In the genomic region with DNA sequence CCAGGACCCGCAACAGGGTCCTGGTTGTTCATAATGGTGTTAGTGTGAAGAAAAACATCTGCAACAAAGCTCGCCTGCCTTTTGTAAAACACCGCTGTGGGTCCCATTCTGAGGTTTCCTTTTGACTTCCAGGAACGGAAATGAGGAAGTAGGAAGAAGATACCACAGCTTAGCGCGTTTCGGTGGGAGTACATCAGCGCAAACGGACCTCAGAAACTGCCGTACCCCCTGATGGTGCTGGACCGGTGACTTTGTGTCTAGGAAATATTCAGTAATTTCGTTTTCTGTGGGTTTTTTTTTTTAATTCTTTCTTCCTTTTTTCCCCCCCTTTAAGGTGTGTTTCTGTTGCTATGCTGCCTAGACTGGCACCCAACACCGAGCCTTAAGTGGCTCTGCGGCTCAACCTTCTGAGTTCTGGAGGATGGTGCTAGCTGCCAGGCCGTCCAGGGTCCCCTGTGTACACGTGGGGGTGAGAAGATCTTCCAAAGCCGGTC, we compare ENCODE assay signal across 13 mouse cellular contexts.
A peak's percentile ranks its signal among the peaks of the same experiment; 100 is the strongest.
DNase-seq lines count a peak whose midpoint lies in the region; ATAC-seq and TF ChIP-seq lines count a peak whose summit lies in the region.
"Had no signal": no experiment of that assay in that cellular context is flagged by ENCODE, and none has a peak within 500 bp of the region (broad histone marks: within the 10 kb centered on the region; RNA-seq: fewer than 3 reads in every experiment).

No protein-coding gene starts in this region.

- intact Hi-C loops in left cerebral cortex, postnatal 36 days (cut with DNase I) = no loop called here

- H3K9ac ChIP-seq in liver, embryonic 11.5 days (ENCODE audit: low read depth, low read length) = peak overlapping the region; percentile 49; the same call in 1 of the 2 replicates
- H3K9ac ChIP-seq: forebrain, embryonic 13.5 days had no signal

- H3K4me3 ChIP-seq in liver, embryonic 11.5 days (ENCODE audit: low read depth, low read length) = peak overlapping the region; percentile 39
- peak overlapping the region; percentile 48 for H3K4me3 ChIP-seq in E14TG2a.4 (replicated peaks; ENCODE audit: low read length)
- H3K4me3 ChIP-seq: forebrain, embryonic 13.5 days; myocyte had no signal

- H3K27ac ChIP-seq in liver, embryonic 11.5 days (ENCODE audit: low read depth, low read length) = no peak overlapping the region
- H3K27ac ChIP-seq: forebrain, embryonic 13.5 days had no signal

- peaks cover 3% of the 10 kb centered on the region; the same call in 1 of the 2 replicates for H3K4me1 ChIP-seq in liver, embryonic 11.5 days (replicated peaks; ENCODE audit: control insufficient read depth, insufficient read depth, low read length)
- peaks cover 26% of the 10 kb centered on the region for H3K4me1 ChIP-seq in E14TG2a.4 (replicated peaks; ENCODE audit: low read depth, low read length)
- H3K4me1 ChIP-seq: forebrain, embryonic 13.5 days had no signal

- H3K36me3 ChIP-seq in liver, embryonic 11.5 days (ENCODE audit: control insufficient read depth, insufficient read depth, low read length) = no peaks in the 10 kb centered on the region
- no peaks in the 10 kb centered on the region for H3K36me3 ChIP-seq in E14TG2a.4 (ENCODE audit: insufficient read depth, low read length)

- DNase-seq in liver, embryonic 11.5 days (ENCODE audit: low spot score) = no peak
- no peak for DNase-seq in liver
- no peak for DNase-seq in urinary bladder, postnatal 10 days (ENCODE audit: low spot score)
- no peak for DNase-seq in kidney, postnatal 36 days
- no peak for DNase-seq in left cerebral cortex, postnatal 36 days (ENCODE audit: low spot score in 2 of 2)
- DNase-seq: kidney, adult 8-10 months; right cerebral cortex, adult 18-20 months had no signal

- no peaks in the 10 kb centered on the region for H3K27me3 ChIP-seq in liver, embryonic 11.5 days (replicated peaks; ENCODE audit: control insufficient read depth, insufficient read depth, low read length)
- H3K27me3 ChIP-seq in E14TG2a.4 (ENCODE audit: insufficient read depth, low read length) = peaks cover 35% of the 10 kb centered on the region
- H3K27me3 ChIP-seq: forebrain, embryonic 13.5 days; Patski had no signal

- TF ChIP-seq CTCF in E14TG2a.4 (conservative IDR thresholded peaks at IDR 0.05; ENCODE audit: low read length) = no peak

- no peak for ATAC-seq in liver, embryonic 11.5 days (replicated peaks; ENCODE audit: low FRiP score)
- 0 out of 2 replicates have a peak, but pooled peaks have one; percentile 14 for ATAC-seq in erythroid progenitor cell, adult 5-6 weeks (replicated peaks; ENCODE audit: low FRiP score, poor library complexity, severe bottlenecking)
- ATAC-seq in megakaryocyte-erythroid progenitor cell, adult 5-6 weeks (replicated peaks; ENCODE audit: low FRiP score, low TSS enrichment, poor library complexity, severe bottlenecking) = peak; percentile 60
- ATAC-seq: forebrain, embryonic 13.5 days; Patski had no signal

- H3K4me2 ChIP-seq in liver, embryonic 11.5 days = peak overlapping the region; percentile 65
- H3K4me2 ChIP-seq: forebrain, embryonic 13.5 days had no signal

- WGBS in liver, embryonic 11.5 days = 44% methylated on average over 17 of the region's 17 CpGs

- H3K9me3 ChIP-seq in liver, embryonic 11.5 days (ENCODE audit: control insufficient read depth, low read length) = no peaks in the 10 kb centered on the region
- no peaks in the 10 kb centered on the region for H3K9me3 ChIP-seq in E14TG2a.4 (ENCODE audit: low read length)
- H3K9me3 ChIP-seq: forebrain, embryonic 13.5 days had no signal
